Mouse (Mus musculus): ENCODE data around the gene Lrrc75a.

Gene Lrrc75a

GRCm38 (mm10) chr11:62591904-62592575, 56.3 kb downstream of the Lrrc75a start:
- DNase-seq (ENCODE audit: low read depth, low spot score): no peak

GRCm38 (mm10) chr11:62591026-62591425, 57.3 kb downstream of the Lrrc75a start:
- no peak for DNase-seq (ENCODE audit: low read depth, low spot score)

- no peak for DNase-seq (ENCODE audit: low read depth, low spot score)
Observed at GRCm38 (mm10) chr11:62589391-62589790, 58.9 kb downstream of the Lrrc75a start.

- DNase-seq (ENCODE audit: low read depth, low spot score): no peak
Observed at GRCm38 (mm10) chr11:62587034-62587433, 61.3 kb downstream of the Lrrc75a start.

- no peak for DNase-seq (ENCODE audit: low read depth, low spot score)
Observed at GRCm38 (mm10) chr11:62584671-62585206, 63.6 kb downstream of the Lrrc75a start.

GRCm38 (mm10) chr11:62583031-62583430, 65.3 kb downstream of the Lrrc75a start:
- DNase-seq (ENCODE audit: low read depth, low spot score): no peak

- DNase-seq (ENCODE audit: low read depth, low spot score): no peak
Observed at GRCm38 (mm10) chr11:62576530-62577152, 71.7 kb downstream of the Lrrc75a start.

GRCm38 (mm10) chr11:62575659-62576438, 72.5 kb downstream of the Lrrc75a start:
- no peak for DNase-seq (ENCODE audit: low read depth, low spot score)

GRCm38 (mm10) chr11:62575297-62575658, 73.0 kb downstream of the Lrrc75a start:
- DNase-seq (ENCODE audit: low read depth, low spot score): peak; percentile 66

- DNase-seq (ENCODE audit: low read depth, low spot score): no peak
Observed at GRCm38 (mm10) chr11:62574703-62575085, 73.6 kb downstream of the Lrrc75a start.

GRCm38 (mm10) chr11:62573959-62574702, 74.2 kb downstream of the Lrrc75a start, which contains the start of gene Trpv2:
Trpv2 (plus strand) TSS chr11:62574486.
- DNase-seq (ENCODE audit: low read depth, low spot score): no peak

- DNase-seq (ENCODE audit: low read depth, low spot score): no peak
Observed at GRCm38 (mm10) chr11:62568300-62568699, 80.0 kb downstream of the Lrrc75a start.

GRCm38 (mm10) chr11:62566211-62566610, 82.1 kb downstream of the Lrrc75a start:
- no peak for DNase-seq (ENCODE audit: low read depth, low spot score)

- no peak for DNase-seq (ENCODE audit: low read depth, low spot score)
Observed at GRCm38 (mm10) chr11:62565747-62566146, 82.6 kb downstream of the Lrrc75a start.

- DNase-seq (ENCODE audit: low read depth, low spot score): no peak
Observed at GRCm38 (mm10) chr11:62563590-62563989, 84.7 kb downstream of the Lrrc75a start.

GRCm38 (mm10) chr11:62560463-62561016, 87.8 kb downstream of the Lrrc75a start:
- no peak for DNase-seq (ENCODE audit: low read depth, low spot score)

GRCm38 (mm10) chr11:62558961-62559646, 89.2 kb downstream of the Lrrc75a start:
- DNase-seq (ENCODE audit: low read depth, low spot score): peak; percentile 92

- DNase-seq (ENCODE audit: low read depth, low spot score): no peak
Observed at GRCm38 (mm10) chr11:62558152-62558551, 90.2 kb downstream of the Lrrc75a start.

- no peak for DNase-seq (ENCODE audit: low read depth, low spot score)
Observed at GRCm38 (mm10) chr11:62557205-62557604, 91.1 kb downstream of the Lrrc75a start.

GRCm38 (mm10) chr11:62555896-62556412, 92.4 kb downstream of the Lrrc75a start:
- no peak for DNase-seq (ENCODE audit: low read depth, low spot score)

Measured in skeletal muscle tissue, adult 2 months (tissue).